Mouse (Mus musculus) regulatory T cell (primary cell): ENCODE measurements around the gene Gltpd2.
"Not testable (repeated sequence)": the region's sequence is repeated elsewhere in the genome, so short reads cannot be mapped to it uniquely, and the experiment has no call there.

Source experiments
- in situ Hi-C: fragments of 300-600 bp; cut with MboI, MseI; formaldehyde crosslinking; loops from one replicate; pipeline ENCODE4 v1.15.1; 2025; ENCODE audit warnings: high pct_unique_total_duplicates

The Gltpd2 gene

DNA sequence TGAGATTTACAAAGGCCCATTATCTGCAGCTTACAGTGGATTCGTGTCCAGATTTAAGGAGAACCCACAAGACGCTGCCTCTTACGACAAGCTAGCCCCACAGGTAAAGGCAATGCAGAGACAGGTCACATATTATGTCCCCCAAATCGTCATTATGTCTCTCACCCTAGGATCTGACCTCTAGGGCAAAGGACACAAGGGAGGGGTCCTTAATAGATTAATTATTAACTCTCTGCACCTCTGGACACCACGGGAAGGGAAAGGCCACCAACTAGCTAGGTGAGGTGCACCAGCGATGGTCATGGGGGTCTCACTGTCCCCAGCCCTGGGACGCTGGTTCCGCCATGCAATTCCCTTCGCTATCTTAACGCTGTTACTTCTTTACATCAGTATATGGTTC, at the start of gene Gltpd2:
TSS of gene Gltpd2 (plus strand) at position 274 of the 400 bp plus-strand sequence.
- in situ Hi-C loops: loop anchor here (5.0 kb wide), 1 partner anchor 238 kb away; no protein-coding TSS in a partner anchor

DNA sequence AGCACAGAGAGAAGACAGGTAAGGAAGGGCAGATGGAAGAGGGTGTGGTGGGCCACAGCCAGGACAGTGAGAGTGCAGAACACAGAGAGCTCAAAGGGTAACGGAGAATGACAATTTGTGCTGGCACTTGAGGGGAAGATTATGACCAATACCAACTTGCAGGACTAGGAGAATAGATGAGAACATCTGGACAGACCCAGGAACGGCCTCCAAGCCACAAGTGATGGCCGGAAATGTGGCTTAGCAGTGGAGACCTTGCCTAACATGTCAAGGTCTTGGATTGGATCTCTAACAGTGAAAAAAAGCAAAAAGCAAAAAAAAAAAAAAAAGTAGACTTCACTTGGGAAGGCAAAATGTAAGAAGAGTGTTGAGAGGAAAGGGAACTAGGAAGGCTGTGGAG, 49.2 kb upstream of the Gltpd2 start:
- in situ Hi-C loops: no loop called here

DNA sequence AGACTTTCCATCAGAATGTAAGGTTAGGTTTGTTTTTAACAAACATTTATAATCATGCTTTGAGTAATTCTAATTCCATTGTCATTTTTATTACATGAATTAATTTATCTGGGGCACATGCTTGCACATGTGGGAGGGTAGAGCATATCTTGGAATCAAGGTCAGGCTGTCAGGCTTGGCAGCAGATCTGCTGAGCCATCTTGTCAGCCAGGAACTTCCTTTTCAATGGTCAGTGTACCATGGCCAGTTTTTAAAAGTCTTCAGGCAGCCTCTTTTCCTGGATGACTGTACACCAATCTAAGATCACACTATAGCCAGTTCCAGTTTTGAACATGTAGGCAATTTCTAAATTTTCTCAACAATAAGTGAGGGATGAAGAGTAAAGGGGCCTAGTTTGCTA, 46.3 kb upstream of the Gltpd2 start:
- in situ Hi-C loops: no loop called here

- in situ Hi-C loops: not testable (repeated sequence)
Measured at GRCm38 (mm10) chr11:70473291-70473690, 45.7 kb upstream of the Gltpd2 start.

GRCm38 (mm10) chr11:70474872-70475534, 44.0 kb upstream of the Gltpd2 start:
- in situ Hi-C loops: no loop called here

DNA sequence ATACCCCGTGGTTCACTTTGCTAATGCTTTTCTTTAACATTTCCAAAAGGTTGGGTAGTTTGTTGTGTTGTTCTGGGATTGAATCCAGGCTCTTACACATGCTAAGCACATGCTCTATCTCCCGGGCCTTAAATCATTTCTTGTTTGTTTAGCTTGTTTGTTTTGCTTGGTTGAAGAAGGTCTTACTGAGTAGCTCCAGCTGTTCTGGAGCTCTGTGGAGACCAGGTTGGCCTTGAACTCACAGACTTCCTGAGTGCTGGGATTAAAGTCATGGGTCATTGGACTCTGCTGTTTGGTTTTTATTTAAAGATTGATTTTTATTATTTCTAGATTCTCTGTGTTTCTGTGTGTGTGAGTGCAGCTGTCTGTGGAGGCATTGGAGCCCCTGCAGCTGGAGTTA, 33.5 kb upstream of the Gltpd2 start:
- in situ Hi-C loops: no loop called here

GRCm38 (mm10) chr11:70487816-70488215, 31.2 kb upstream of the Gltpd2 start:
- in situ Hi-C loops: no loop called here

- in situ Hi-C loops: no loop called here
Measured at GRCm38 (mm10) chr11:70489138-70489537, 29.9 kb upstream of the Gltpd2 start.

GRCm38 (mm10) chr11:70489684-70490083, 29.3 kb upstream of the Gltpd2 start:
- in situ Hi-C loops: no loop called here

DNA sequence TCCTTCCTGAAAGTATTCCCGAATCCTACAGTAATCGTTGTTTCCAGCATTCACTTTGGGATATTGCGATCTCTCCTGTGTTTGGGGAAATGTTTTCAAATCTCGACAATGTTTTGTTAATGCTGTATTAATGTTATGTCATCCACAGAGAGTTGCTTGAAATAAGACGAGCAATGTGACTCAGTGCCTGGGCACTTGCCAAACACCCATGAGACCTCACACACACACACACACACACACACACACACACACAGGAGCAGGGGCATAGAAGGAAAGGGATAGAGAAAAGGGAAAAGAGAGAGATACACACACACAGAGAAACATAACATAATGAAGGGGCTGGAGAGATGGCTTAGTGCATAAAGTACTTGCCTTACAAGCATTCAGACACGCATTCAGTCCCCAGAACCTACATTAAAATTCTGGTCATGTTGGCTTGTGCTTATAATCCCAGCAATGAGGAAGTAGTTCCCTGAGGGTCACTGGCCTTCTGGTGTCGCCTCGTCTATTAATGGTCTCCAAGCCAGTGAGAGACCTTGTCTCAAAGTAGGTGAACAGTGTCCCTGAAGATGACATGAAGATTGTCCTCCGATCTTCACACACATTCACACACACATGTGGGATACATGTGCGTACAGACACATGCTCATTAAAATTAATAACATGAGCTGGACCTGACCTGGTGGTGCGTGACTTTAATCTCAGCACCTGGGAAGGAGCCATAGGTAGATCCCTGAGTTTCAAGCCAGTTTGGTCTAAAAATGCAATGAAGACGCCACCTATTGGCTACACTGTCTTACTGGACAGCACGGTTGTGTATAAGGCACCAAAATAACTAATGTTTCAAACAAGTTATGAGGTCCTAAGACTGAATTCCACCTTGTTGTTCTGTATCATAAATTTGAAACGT, 19.2 kb upstream of the Gltpd2 start:
- in situ Hi-C loops: loop anchor here (5.0 kb wide), 1 partner anchor 88 kb away; the partner anchor contains the start of gene Pelp1

DNA sequence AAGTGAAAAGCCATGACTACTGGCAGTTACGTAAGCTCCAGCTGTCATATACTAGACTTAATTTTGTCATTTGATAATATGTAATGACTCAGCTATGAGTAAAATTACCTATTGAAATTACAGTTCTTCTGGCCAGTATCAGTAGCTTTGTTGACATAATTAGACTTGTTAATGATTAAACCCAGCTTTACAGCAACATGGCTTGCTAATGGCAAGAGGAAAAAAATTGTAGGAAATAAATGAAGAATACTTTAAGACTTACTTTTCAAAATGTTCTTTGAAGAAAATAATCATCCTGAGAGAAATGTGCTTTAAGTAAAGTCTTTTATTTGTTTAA, 18.6 kb upstream of the Gltpd2 start:
- in situ Hi-C loops: loop anchor here (5.0 kb wide), 1 partner anchor 88 kb away; the partner anchor contains the start of gene Pelp1

DNA sequence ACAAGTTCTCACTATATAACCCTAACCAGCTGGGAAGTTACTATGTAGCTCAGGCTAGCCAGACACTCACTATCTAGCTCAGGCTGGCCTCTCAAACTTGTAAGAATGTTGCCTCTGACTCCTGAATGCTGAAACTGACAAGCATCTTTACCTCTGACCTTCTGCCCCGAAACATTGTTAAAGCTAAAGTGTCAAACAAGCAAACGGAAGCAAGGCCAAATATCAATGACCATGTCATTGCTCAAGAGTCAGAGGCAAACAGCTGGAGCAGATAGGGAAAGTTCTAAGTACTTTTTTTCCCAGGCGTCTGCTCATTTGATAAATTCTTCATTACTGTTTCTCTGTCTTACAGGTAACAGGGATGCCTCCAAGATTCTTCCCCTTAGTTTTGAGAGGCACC, 17.0 kb upstream of the Gltpd2 start:
- in situ Hi-C loops: loop anchor here (5.0 kb wide), 1 partner anchor 90 kb away; the partner anchor contains the start of gene Pelp1

DNA sequence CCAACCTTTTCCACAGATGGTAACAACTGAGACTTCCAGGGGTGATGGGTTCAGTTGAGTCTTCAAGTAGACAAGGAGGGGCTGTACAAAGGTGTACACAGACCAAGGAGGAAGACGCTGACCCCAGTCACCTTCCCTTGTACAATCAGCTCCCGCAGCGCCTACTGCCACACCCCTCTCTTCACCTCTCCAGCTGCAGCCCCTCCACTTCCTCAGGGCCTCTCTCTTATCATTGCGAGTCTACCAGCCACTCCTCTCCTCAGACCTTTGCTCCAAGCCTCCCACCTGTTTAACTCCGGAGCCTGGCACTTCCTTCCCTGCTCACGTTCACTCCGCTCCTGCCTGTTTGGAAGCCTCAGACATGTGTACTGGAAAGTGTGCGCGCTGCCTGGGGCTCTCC, 14.0 kb upstream of the Gltpd2 start, which contains the start of gene Tm4sf5:
TSS of gene Tm4sf5 (plus strand) at position 275 of the 400 bp plus-strand sequence.
- in situ Hi-C loops: loop anchor here (5.0 kb wide), 2 partner anchors 73 to 93 kb away; partner anchors contain the start of genes Arrb2 and Pelp1

DNA sequence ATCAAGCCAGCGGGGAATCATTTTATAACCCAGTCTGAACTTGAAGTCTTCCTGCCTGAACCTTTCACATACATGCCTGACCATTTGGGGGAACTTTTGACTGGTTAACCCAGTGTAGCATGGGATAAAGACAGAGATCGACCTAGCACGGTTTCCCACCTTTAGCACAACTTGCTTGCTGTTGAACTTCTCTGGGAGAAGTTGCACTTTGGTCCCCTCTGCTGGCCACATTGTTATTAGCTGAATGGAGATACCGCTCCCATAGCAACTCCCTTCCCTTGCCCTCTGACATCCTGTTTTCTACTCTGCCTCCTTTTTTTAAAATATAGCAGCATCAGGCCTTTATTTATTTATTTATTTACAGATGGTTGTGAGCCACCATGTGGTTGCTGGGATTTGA, 12.6 kb upstream of the Gltpd2 start:
- in situ Hi-C loops: loop anchor here (5.0 kb wide), 1 partner anchor 74 kb away; the partner anchor contains the start of gene Arrb2

DNA sequence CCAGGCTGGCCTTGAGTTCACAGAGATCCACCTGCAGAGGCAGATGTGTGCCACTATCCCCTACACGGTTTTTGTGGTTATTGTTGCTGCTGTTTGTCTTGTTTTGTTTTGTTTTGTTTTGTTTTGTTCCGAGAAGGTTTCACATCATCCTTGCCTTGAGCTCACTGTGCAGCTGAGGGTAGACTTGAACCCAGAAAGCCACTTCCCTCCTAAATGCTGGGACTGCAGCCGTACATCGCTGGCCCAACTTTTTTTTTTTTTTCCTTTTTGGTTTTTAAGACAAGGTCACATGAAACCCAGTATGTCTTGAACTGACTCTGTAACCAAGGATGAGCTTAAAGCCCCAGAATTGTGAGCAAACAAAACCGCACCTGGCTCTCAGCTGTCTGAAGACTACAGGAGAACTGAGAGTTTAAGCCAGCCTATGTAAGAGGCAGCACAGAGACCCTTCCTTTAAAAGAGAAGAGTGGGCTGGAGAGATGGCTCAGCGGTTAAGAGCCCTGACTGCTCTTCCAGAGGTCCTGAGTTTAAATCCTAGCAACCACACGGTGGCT, 12.0 kb upstream of the Gltpd2 start:
- in situ Hi-C loops: loop anchor here (5.0 kb wide), 1 partner anchor 75 kb away; the partner anchor contains the start of gene Arrb2

DNA sequence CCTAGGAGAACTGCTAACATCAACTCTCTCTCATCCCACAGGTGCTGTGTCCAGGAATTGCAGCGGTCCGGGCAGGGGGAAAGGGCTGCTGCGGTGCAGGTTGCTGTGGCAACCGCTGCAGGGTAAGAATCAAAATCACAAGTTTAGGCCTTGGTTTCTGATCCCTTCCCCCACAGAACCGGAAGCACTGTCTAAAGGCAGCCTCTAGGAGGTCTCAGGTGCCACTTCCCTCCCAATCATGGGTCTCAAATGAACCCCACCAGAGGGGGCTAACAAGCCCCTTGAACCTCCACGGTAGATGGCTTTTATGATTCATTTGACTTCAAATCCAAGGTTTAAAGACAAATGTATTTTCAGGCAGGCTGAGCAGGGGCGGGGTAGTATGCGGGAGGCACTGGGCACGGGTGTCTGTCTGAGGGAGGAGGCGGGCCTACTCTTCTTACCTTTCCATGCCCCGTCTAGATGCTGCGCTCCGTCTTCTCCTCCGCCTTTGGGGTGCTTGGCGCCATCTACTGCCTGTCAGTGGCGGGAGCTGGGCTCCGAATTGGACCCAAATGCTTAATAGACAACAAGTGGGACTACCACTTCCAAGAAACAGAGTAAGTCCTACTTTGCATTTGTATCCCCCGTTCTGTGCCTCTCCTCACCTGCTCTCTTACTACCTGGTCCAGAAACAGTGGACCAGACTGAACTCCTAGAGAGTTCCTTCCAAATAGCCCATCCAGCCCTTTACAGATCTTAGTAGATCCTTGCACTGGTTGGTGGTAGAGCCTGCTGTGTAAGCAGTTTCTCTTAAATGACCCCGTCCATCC, 9.0 kb upstream of the Gltpd2 start:
- in situ Hi-C loops: loop anchor here (5.0 kb wide), 1 partner anchor 78 kb away; the partner anchor contains the start of gene Arrb2

DNA sequence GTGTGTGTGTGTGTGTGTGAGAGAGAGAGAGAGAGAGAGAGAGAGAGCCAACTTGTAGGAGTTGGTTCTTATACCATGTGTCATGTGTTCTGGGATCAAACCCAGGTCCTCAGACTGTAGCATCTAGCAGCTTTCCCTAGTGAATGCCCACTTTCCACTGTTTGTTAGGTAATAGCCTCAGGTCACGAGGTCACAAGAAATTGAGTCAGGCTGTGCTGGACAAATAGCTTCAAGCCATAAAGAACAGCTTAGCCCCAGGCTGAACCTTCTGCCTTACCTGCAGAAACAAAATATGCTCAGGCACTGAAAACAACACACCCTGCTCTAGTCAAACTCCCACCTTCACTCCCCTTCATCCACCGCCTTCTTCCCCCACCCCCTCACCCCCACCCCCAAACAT, 7.8 kb upstream of the Gltpd2 start:
- in situ Hi-C loops: no loop called here

DNA sequence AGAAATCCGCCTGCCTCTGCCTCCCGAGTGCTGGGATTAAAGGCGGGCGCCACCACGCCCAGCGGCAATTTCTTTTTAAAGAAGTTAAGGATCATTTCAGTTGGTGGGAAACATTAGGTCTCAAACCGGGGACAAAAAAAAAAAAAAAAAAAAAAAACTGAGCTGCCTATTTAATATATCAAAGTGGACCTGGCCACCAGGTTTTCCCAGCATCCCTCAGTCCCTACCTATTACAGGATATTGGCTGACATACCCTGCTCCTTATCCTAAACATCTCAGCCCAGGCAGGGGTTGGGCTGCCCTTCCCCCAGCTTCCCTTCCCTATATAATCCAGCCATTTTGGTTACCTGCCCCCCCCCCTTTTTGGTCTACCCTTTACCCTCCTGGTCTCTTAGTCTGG, 7.2 kb upstream of the Gltpd2 start:
- in situ Hi-C loops: no loop called here

DNA sequence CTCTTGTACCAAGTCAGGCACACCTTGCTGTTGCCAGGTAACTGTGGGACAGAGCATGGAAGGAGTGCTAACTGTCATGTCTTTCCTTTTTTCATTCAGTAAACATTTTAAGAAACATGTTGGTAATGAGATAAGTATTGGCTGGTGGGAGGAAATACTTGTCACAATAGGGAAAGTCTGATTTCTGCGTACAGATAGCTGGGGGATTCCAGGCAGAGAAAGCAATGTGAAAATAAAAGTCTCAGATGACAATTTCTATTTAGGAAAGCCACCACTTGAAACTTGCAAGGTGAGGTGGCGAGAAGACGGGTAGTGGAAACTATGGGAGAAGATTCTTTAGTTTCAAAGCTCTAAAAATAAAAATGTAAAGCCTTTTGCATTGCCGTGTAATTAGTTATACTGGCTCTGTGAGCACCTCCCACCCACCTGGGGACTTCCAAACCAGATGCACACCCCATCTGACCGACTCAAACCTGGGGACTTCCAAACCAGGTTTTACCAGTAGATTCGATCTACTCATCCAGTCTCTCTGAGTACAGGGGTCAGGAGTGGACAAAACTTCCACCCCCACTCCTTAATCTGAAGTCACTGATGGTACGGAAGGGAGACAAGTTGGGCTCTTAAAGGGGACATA, 6.2 kb upstream of the Gltpd2 start:
- in situ Hi-C loops: no loop called here

- in situ Hi-C loops: no loop called here
Measured at GRCm38 (mm10) chr11:70513520-70513919, 5.5 kb upstream of the Gltpd2 start.

DNA sequence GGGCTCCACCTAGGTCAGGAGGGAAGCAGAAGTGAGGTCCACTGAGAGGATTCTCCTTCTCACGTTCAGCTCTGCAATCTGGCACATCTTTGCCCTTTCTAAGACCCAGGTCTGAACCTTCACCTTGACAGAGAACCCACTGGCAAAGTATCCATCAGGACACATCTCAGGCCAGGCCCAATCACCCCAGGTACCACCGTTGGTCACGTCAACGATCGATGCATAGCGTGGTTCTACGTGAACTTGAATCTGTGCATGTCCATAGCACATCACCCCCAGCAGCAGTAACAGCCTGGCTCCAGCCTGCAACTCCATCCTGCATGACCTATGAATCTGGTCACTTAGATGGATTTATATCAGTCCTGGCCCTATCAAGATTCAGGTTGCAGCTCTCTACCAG, 4.7 kb upstream of the Gltpd2 start, which contains the start of gene Vmo1:
TSS of gene Vmo1 (minus strand) at position 329 of the 400 bp plus-strand sequence.
- in situ Hi-C loops: no loop called here
